Mouse (Mus musculus) activated CD4-positive, CD25-positive, alpha-beta regulatory T cell, adult 9 weeks (primary cell): Measurements from ENCODE around the gene Spata31d1c. TPM values are rescaled to one million over a fixed set of nuclear protein-coding genes. Genes with fewer than 3 reads are reported as not detected.

Source experiments
- polyA plus RNA-seq: library from polyadenylated mRNA; unstranded; fragments of 100-300 nt; shearing (Covaris generic); gene quantifications from one replicate; pipeline ENCODE4 v1.2.1, GENCODE M21; 2017

The Spata31d1c gene
- polyA plus RNA-seq: not detected

DNA sequence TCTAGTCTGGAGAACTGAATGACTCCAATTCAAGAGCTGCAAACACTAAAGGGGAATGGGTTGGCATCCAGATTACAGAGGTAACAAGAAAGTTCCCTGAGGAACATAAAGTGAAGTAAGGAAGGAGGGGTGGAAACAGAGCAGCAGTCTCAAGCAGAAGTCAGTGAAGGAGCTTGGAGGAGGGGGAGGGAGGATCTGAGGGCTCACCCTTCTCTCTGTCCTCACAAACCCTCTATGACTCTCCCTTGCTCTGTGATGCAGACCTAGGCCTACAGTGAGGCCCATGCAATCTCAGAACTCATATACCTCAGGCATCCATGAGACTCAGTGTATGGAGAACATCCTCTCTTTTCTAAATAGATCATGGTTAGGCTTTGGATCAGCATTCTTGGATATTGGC is at the start of gene Spata31d1c:
Gene Spata31d1c (plus strand): TSS at position 301 of the 400 bp plus-strand sequence.

DNA sequence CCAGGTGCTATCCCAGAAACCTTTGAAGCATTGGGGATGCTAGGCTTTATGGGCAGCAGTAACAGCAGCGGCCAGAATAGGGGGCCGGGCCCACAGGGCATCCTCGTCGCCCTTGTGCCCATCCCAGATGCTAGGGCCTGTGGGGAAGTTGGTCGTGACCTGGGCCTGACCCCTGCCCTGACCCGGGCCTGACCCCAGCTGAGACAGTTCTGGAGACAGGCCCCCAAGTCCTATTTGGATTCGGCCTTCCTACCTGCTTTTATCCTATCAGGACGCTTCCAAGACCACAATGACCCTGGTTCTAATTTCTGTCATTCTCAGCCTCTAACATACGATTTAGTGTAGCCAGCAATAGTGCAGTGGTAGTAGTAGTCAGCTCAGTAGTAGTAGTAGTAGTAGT is 19.8 kb downstream of the Spata31d1c start, which contains the start of gene Prss47:
Gene Prss47 (minus strand): TSS at position 101 of the 400 bp plus-strand sequence.

Other genes with a start within 250 kb of the Spata31d1c start
- not detected for gene Cntnap3, start 129.1 kb upstream of the Spata31d1c start, polyA plus RNA-seq
- gene Spata31, start 115.7 kb upstream of the Spata31d1c start, polyA plus RNA-seq: not detected
- not detected for gene Prss47, start 19.7 kb downstream of the Spata31d1c start, polyA plus RNA-seq
- gene Mfsd14b, start 79.9 kb downstream of the Spata31d1c start, polyA plus RNA-seq: 22.2 TPM
- gene Olfr465-ps1, start 105.0 kb downstream of the Spata31d1c start, polyA plus RNA-seq: not detected
- not detected for gene Olfr466, start 117.2 kb downstream of the Spata31d1c start, polyA plus RNA-seq
- not detected for gene Nlrp4f, start 172.9 kb downstream of the Spata31d1c start, polyA plus RNA-seq
- gene Gm10775, start 226.5 kb downstream of the Spata31d1c start, polyA plus RNA-seq: not detected
- 21.5 TPM for gene Zfp369, start 245.8 kb downstream of the Spata31d1c start, polyA plus RNA-seq